11 mouse cellular contexts compared by ENCODE assay signal in the genomic region with DNA sequence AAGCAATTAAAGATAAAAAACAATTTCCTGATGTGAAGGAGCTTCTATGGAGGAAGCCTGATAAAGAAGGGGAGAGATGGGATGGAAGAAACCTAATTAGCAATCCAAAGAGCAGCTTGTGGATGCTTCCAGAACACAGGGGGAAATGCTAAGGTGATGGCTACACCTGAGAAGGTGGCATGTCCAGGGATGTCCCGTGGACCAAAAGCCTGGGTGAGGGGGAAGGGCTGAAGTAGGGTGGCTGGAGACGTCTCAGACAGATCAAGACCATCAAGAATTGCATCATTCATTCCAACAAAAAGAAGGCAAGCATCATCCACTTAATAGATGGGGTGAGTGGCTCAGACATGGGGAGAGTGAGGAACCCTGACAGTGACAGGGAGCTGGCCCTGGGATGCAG. TPM values are rescaled to one million over a fixed set of nuclear protein-coding genes. Genes with fewer than 3 reads are reported as not detected.
DNase-seq lines count a peak whose midpoint lies in the region; ATAC-seq and TF ChIP-seq lines count a peak whose summit lies in the region.
"Not testable (repeated sequence)": the region's sequence is repeated elsewhere in the genome, so short reads cannot be mapped to it uniquely, and the experiment has no call there.
"Had no signal": no experiment of that assay in that cellular context is flagged by ENCODE, and none has a peak within 500 bp of the region (broad histone marks: within the 10 kb centered on the region; RNA-seq: fewer than 3 reads in every experiment).

No protein-coding gene starts in this region.

- TF ChIP-seq CTCF in kidney, adult 2 months (conservative IDR thresholded peaks at IDR 0.05; ENCODE audit: insufficient read depth, insufficient read length, low read depth, low read length); liver, postnatal 0 days (IDR thresholded peaks at IDR 0.05; ENCODE audit: low read depth): not testable (repeated sequence)

- H3K9me3 ChIP-seq in liver, postnatal 0 days (ENCODE audit: low read length) = not testable (repeated sequence)

- not testable (repeated sequence) for H3K4me1 ChIP-seq in kidney, adult 2 months (ENCODE audit: control insufficient read depth, insufficient read depth, low read length); liver, postnatal 0 days (ENCODE audit: insufficient read depth)

- 65% methylated on average over 2 of the region's 2 CpGs for WGBS in kidney, adult 2 months
- WGBS in liver, postnatal 0 days (ENCODE audit: insufficient replicate concordance) = 60% methylated on average over 2 of the region's 2 CpGs

- H3K36me3 ChIP-seq in kidney, adult 2 months (ENCODE audit: control insufficient read depth, insufficient read depth, low read length); liver, postnatal 0 days (replicated peaks; ENCODE audit: insufficient read depth, low read length): not testable (repeated sequence)

- TF ChIP-seq EP300 in liver, postnatal 0 days (IDR thresholded peaks at IDR 0.05; ENCODE audit: low read depth) = not testable (repeated sequence)

- ATAC-seq in liver, postnatal 0 days = not testable (repeated sequence)

- H3K4me2 ChIP-seq in liver, postnatal 0 days (ENCODE audit: low read depth, low read length) = not testable (repeated sequence)

- peak; percentile 0 for DNase-seq in CD4-positive helper T cell, adult 2 months (ENCODE audit: low read depth, low spot score)
- peak; percentile 94 for DNase-seq in heart, adult 11 months
- peak; percentile 6 for DNase-seq in kidney, adult 2 months
- DNase-seq in liver, postnatal 0 days = peak; percentile 7
- peak; percentile 0 for DNase-seq in retina, postnatal 1 day

- not testable (repeated sequence) for TF ChIP-seq POLR2A in kidney, adult 2 months (IDR thresholded peaks at IDR 0.05; ENCODE audit: low read depth, low read length)

- H3K4me3 ChIP-seq in kidney, adult 2 months (ENCODE audit: insufficient read depth, low read depth, low read length); liver, postnatal 0 days (ENCODE audit: low read depth, low read length): not testable (repeated sequence)

- H3K27me3 ChIP-seq in kidney, adult 2 months (replicated peaks; ENCODE audit: control insufficient read depth, insufficient read depth, low read length); liver, postnatal 0 days (ENCODE audit: insufficient read depth, low read length): not testable (repeated sequence)

- not testable (repeated sequence) for H3K27ac ChIP-seq in kidney, adult 2 months (ENCODE audit: insufficient read depth, low read depth, low read length); liver, postnatal 0 days (ENCODE audit: low read depth)

- not testable (repeated sequence) for H3K9ac ChIP-seq in liver, postnatal 0 days (replicated peaks)

RNA-seq across cellular contexts. Expression of a gene that starts 27.3 kb away (rescaled TPM):
- 0.24 and 1.1 TPM in 2 replicates for polyA plus RNA-seq in kidney, adult 2 months (2012; rRNA removed)
- polyA plus RNA-seq in liver, postnatal 0 days (2015; fragmentation: Nextera tagmentation; extraction: Ambion mirVana) = 0.34 and 1.1 TPM in 2 replicates
- polyA plus RNA-seq: adrenal gland, adult 2 months; embryonic facial prominence, embryonic 11.5 days; embryonic facial prominence, embryonic 13.5 days; forebrain, embryonic 10.5 days; forebrain, embryonic 13.5 days; forebrain, postnatal 0 days had no signal

Comparison
In these comparisons a context has a peak if more than half of its experiments do, and no peak if none do; other contexts are left out.
1. DNase-seq: peak in every context shown above with its lines; median percentile 94 in heart, adult 11 months; 7 in liver, postnatal 0 days; 6 in kidney, adult 2 months; 0 in CD4-positive helper T cell, adult 2 months; 0 in retina, postnatal 1 day.